Mouse (Mus musculus): Measurements from ENCODE around the gene Zfp618. TPM values are rescaled to one million over a fixed set of nuclear protein-coding genes. Genes with fewer than 3 reads are reported as not detected.

Gene Zfp618
- total and polyA plus RNA-seq, 3 experiments, result not detected

GRCm38 (mm10) chr4:63010226-63010625, 44.9 kb downstream of the Zfp618 start:
- no peaks in the 10 kb centered on the region for H3K27me3 ChIP-seq (ENCODE audit: control insufficient read depth in 1 of 2, insufficient read depth in 2 of 2, low read length in 2 of 2)
- no peaks in the 10 kb centered on the region for H3K79me2 ChIP-seq (ENCODE audit: control insufficient read depth, insufficient read depth, low read length, poor library complexity)
- H3K4me1 ChIP-seq (ENCODE audit: control insufficient read depth in 1 of 2, insufficient read depth in 2 of 2, low read length in 2 of 2), result no peaks in the 10 kb centered on the region
- H3K36me3 ChIP-seq (ENCODE audit: control insufficient read depth in 1 of 2, insufficient read depth in 2 of 2, low read length in 2 of 2), result no peaks in the 10 kb centered on the region
- no peaks in the 10 kb centered on the region for H3K9me3 ChIP-seq (replicated peaks; ENCODE audit: insufficient read depth, low read length)
- H3K9ac ChIP-seq (ENCODE audit: control insufficient read depth, low read depth, low read length, poor library complexity, severe bottlenecking), result no peak overlapping the region
- H3K27ac ChIP-seq (ENCODE audit: control insufficient read depth, low read depth, low read length), result no peak overlapping the region
- no peak overlapping the region for H3K4me3 ChIP-seq (ENCODE audit: control insufficient read depth in 1 of 2, insufficient read depth in 1 of 2, low read depth in 2 of 2, low read length in 2 of 2)
- no peak for DNase-seq (ENCODE audit: low read depth, low spot score)
- no peak for TF ChIP-seq EP300 (IDR thresholded peaks at IDR 0.05; ENCODE audit: low read depth in 1 of 2, low read length in 2 of 2)
- TF ChIP-seq MYB (IDR thresholded peaks at IDR 0.05; ENCODE audit: low read depth, low read length), result no peak
- no peak for TF ChIP-seq ZKSCAN1 (IDR thresholded peaks at IDR 0.05; ENCODE audit: low read depth, low read length)
- TF ChIP-seq GABPA (IDR thresholded peaks at IDR 0.05; ENCODE audit: low read depth, low read length), result no peak
- no peak for TF ChIP-seq POLR2AphosphoS5 (IDR thresholded peaks at IDR 0.05; ENCODE audit: borderline replicate concordance, low read depth, low read length)
- no peak for TF ChIP-seq SIN3A (IDR thresholded peaks at IDR 0.05; ENCODE audit: low read length)
- TF ChIP-seq GATA1 (IDR thresholded peaks at IDR 0.05; ENCODE audit: low read depth, low read length), result no peak
- no peak for TF ChIP-seq MAX (IDR thresholded peaks at IDR 0.05; ENCODE audit: low read length)
- TF ChIP-seq HCFC1 (IDR thresholded peaks at IDR 0.05; ENCODE audit: low read depth, low read length), result no peak
- no peak for TF ChIP-seq USF1 (IDR thresholded peaks at IDR 0.05; ENCODE audit: low read depth, low read length)
- no peak for TF ChIP-seq ETS1 (IDR thresholded peaks at IDR 0.05; ENCODE audit: low read depth, low read length)
- no peak for TF ChIP-seq SMC3 (IDR thresholded peaks at IDR 0.05; ENCODE audit: low read depth, low read length)
- TF ChIP-seq POLR2AphosphoS2 (IDR thresholded peaks at IDR 0.05; ENCODE audit: low read length), result no peak
- no peak for TF ChIP-seq ZNF384 (IDR thresholded peaks at IDR 0.05; ENCODE audit: low read depth, low read length)

GRCm38 (mm10) chr4:63018616-63019015, 53.2 kb downstream of the Zfp618 start:
- H3K36me3 ChIP-seq (ENCODE audit: control insufficient read depth in 1 of 2, insufficient read depth in 2 of 2, low read length in 2 of 2), result no peaks in the 10 kb centered on the region
- no peaks in the 10 kb centered on the region for H3K9me3 ChIP-seq (replicated peaks; ENCODE audit: insufficient read depth, low read length)
- H3K9ac ChIP-seq (ENCODE audit: control insufficient read depth, low read depth, low read length, poor library complexity, severe bottlenecking), result no peak overlapping the region
- no peak for DNase-seq (ENCODE audit: low read depth, low spot score)
- TF ChIP-seq USF1 (IDR thresholded peaks at IDR 0.05; ENCODE audit: low read depth, low read length), result no peak
- H3K79me2 ChIP-seq (ENCODE audit: control insufficient read depth, insufficient read depth, low read length, poor library complexity), result no peaks in the 10 kb centered on the region
- no peaks in the 10 kb centered on the region for H3K27me3 ChIP-seq (ENCODE audit: control insufficient read depth in 1 of 2, insufficient read depth in 2 of 2, low read length in 2 of 2)
- no peaks in the 10 kb centered on the region for H3K4me1 ChIP-seq (ENCODE audit: control insufficient read depth in 1 of 2, insufficient read depth in 2 of 2, low read length in 2 of 2)
- H3K27ac ChIP-seq (ENCODE audit: control insufficient read depth, low read depth, low read length), result no peak overlapping the region
- H3K4me3 ChIP-seq (ENCODE audit: control insufficient read depth in 1 of 2, insufficient read depth in 1 of 2, low read depth in 2 of 2, low read length in 2 of 2), result no peak overlapping the region

GRCm38 (mm10) chr4:63019428-63019858, 54.1 kb downstream of the Zfp618 start:
- no peaks in the 10 kb centered on the region for H3K36me3 ChIP-seq (ENCODE audit: control insufficient read depth in 1 of 2, insufficient read depth in 2 of 2, low read length in 2 of 2)
- no peaks in the 10 kb centered on the region for H3K4me1 ChIP-seq (ENCODE audit: control insufficient read depth in 1 of 2, insufficient read depth in 2 of 2, low read length in 2 of 2)
- H3K27ac ChIP-seq (ENCODE audit: control insufficient read depth, low read depth, low read length), result no peak overlapping the region
- no peaks in the 10 kb centered on the region for H3K27me3 ChIP-seq (ENCODE audit: control insufficient read depth in 1 of 2, insufficient read depth in 2 of 2, low read length in 2 of 2)
- no peaks in the 10 kb centered on the region for H3K9me3 ChIP-seq (replicated peaks; ENCODE audit: insufficient read depth, low read length)
- H3K9ac ChIP-seq (ENCODE audit: control insufficient read depth, low read depth, low read length, poor library complexity, severe bottlenecking), result no peak overlapping the region
- DNase-seq (ENCODE audit: low read depth, low spot score), result no peak
- no peak overlapping the region for H3K4me3 ChIP-seq (ENCODE audit: control insufficient read depth in 1 of 2, insufficient read depth in 1 of 2, low read depth in 2 of 2, low read length in 2 of 2)
- TF ChIP-seq CTCF (IDR thresholded peaks at IDR 0.05 in 2 of 3, conservative IDR thresholded peaks at IDR 0.05 in 1 of 3; ENCODE audit: control insufficient read depth in 1 of 3, insufficient read depth in 1 of 3, low read depth in 2 of 3, low read length in 3 of 3, poor library complexity in 1 of 3, severe bottlenecking in 1 of 3) (no peak), USF2 (IDR thresholded peaks at IDR 0.05; ENCODE audit: borderline replicate concordance in 1 of 2, insufficient read depth in 1 of 2, low read depth in 1 of 2, low read length in 2 of 2) (no peak), UBTF (IDR thresholded peaks at IDR 0.05; ENCODE audit: borderline replicate concordance, insufficient read depth, low read depth, low read length) (no peak), ZNF384 (IDR thresholded peaks at IDR 0.05; ENCODE audit: low read depth, low read length) (no peak), HCFC1 (IDR thresholded peaks at IDR 0.05; ENCODE audit: low read depth, low read length) (no peak), ZC3H11A (IDR thresholded peaks at IDR 0.05; ENCODE audit: low read depth, low read length) (no peak), TAL1 (IDR thresholded peaks at IDR 0.05; ENCODE audit: low read length) (no peak), MAFK (IDR thresholded peaks at IDR 0.05; ENCODE audit: borderline replicate concordance, low read depth, low read length) (no peak)
- H3K79me2 ChIP-seq (ENCODE audit: control insufficient read depth, insufficient read depth, low read length, poor library complexity), result no peaks in the 10 kb centered on the region

All from MEL (cell line).